Mouse (Mus musculus) midbrain, embryonic 13.5 days (tissue): ENCODE results near the gene Opn1sw. TPM values are rescaled to one million over a fixed set of nuclear protein-coding genes. Genes with fewer than 3 reads are reported as not detected.
A peak's percentile ranks its signal among the peaks of the same experiment; 100 is the strongest.

Experiments
- ATAC-seq: fragments of 200-750 bp; cut with Nextera tagmentation; 2 replicates; pipeline ENCODE4 v1.8.0; 2017; ENCODE audit warnings: mild to moderate bottlenecking, moderate TSS enrichment, moderate library complexity
- H3K27ac ChIP-seq: fragments of 300-500 bp; sonication (generic); 2 replicates; pipeline ENCODE4 v1.5.1; 2015; ENCODE audit warnings: inconsistent platforms, mild to moderate bottlenecking, moderate library complexity
- H3K27me3 ChIP-seq: fragments of 300-500 bp; sonication (generic); 2 replicates; pipeline ENCODE4 v1.6.1; 2015; ENCODE audit warnings: mild to moderate bottlenecking, inconsistent platforms
- H3K36me3 ChIP-seq: fragments of 300-500 bp; sonication (generic); 2 replicates; pipeline ENCODE4 v1.6.1; 2015; ENCODE audit warnings: mild to moderate bottlenecking, inconsistent platforms
- H3K4me1 ChIP-seq: fragments of 300-500 bp; sonication (generic); replicated peaks from 2 replicates; pipeline ENCODE4 v1.6.1; 2015; ENCODE audit warnings: inconsistent platforms
- H3K4me2 ChIP-seq: fragments of 300-500 bp; sonication (generic); replicated peaks from 2 replicates; pipeline ENCODE4 v1.6.1; 2015; ENCODE audit warnings: moderate library complexity, mild to moderate bottlenecking, inconsistent platforms
- H3K4me3 ChIP-seq: fragments of 300-500 bp; sonication (generic); replicated peaks from 2 replicates; pipeline ENCODE4 v1.5.1; 2015; ENCODE audit warnings: mild to moderate bottlenecking, inconsistent platforms
- H3K9ac ChIP-seq: fragments of 300-500 bp; sonication (generic); replicated peaks from 2 replicates; pipeline ENCODE4 v1.6.1; 2015; ENCODE audit warnings: mild to moderate bottlenecking, inconsistent platforms
- H3K9me3 ChIP-seq: fragments of 300-500 bp; sonication (generic); 2 replicates; pipeline ENCODE4 v1.6.1; 2016; ENCODE audit warnings: mild to moderate bottlenecking, inconsistent platforms
- WGBS: fragments of 180-500 bp; shearing (Covaris S2); methylation state at CpG from one replicate; pipeline ENCODE4 v1.1.7; 2015; 5-methylcytosine and 5-hydroxymethylcytosine counted together
- polyA plus RNA-seq: library from polyadenylated mRNA; unstranded; fragments of >200 nt; fragmentation: Nextera tagmentation; extraction: Ambion mirVana; gene quantifications from 2 replicates; pipeline ENCODE4 v1.2.1, GENCODE M21; 2015

Gene Opn1sw
- polyA plus RNA-seq: 0.30 and 0.41 TPM in 2 replicates

DNA sequence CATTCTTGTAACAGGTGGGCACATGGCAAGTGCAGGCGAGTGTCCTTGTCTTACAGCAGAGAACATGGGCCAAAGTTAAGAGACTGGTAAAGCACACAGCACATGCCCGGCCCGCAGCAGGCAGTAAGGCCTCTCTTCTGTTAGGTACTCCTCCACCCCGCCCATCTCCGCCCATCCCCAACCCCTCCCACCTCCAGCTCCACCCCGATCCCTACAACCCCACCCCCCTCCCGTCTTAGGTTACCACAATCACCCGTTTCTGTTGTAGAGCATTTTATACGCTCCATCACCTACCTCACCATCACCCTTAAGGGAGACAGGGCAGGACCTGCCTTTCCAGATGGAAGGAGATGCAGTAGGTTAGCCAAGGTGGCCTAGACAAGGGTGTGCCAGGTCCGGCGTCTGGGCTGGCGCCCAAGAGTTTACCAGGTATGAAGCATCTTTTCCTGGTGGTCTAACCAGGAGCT lies at the start of gene Opn1sw:
Opn1sw (minus strand) TSS at position 417 of the 467 bp plus-strand sequence.
- Histone ChIP-seq H3K4me1 (peaks cover 5% of the 10 kb centered on the region; the same call in 1 of the 2 replicates), H3K9ac (no peak within 1 kb of the TSS), H3K36me3 (no peaks in the 10 kb centered on the region), H3K9me3 (no peaks in the 10 kb centered on the region), H3K4me2 (peak within 1 kb of the TSS; percentile 11; the same call in 1 of the 2 replicates), H3K27me3 (peaks cover 17% of the 10 kb centered on the region), H3K4me3 (no peak within 1 kb of the TSS), H3K27ac (no peak within 1 kb of the TSS)
- 5% methylated on average over 12 of the region's 12 CpGs for WGBS
- no peak for ATAC-seq

GRCm38 (mm10) chr6:29436461-29436934 lies 48.2 kb upstream of the Opn1sw start:
- H3K9ac ChIP-seq: peak overlapping the region; percentile 56
- peaks cover 47% of the 10 kb centered on the region for H3K4me1 ChIP-seq
- H3K27ac ChIP-seq: peak overlapping the region; percentile 76
- H3K36me3 ChIP-seq: no peaks in the 10 kb centered on the region
- no peaks in the 10 kb centered on the region for H3K9me3 ChIP-seq
- peaks cover 41% of the 10 kb centered on the region for H3K27me3 ChIP-seq
- no peak overlapping the region for H3K4me3 ChIP-seq
- peak; percentile 56 for ATAC-seq
- H3K4me2 ChIP-seq: peak overlapping the region; percentile 76
- 2% methylated on average over 11 of the region's 11 CpGs for WGBS

GRCm38 (mm10) chr6:29435940-29436451 lies 47.7 kb upstream of the Opn1sw start:
- H3K4me2 ChIP-seq: peak overlapping the region; percentile 76
- peak overlapping the region; percentile 76 for H3K27ac ChIP-seq
- no peaks in the 10 kb centered on the region for H3K36me3 ChIP-seq
- no peaks in the 10 kb centered on the region for H3K9me3 ChIP-seq
- no peak overlapping the region for H3K4me3 ChIP-seq
- 10% methylated on average over 6 of the region's 6 CpGs for WGBS
- peak; percentile 47 for ATAC-seq
- peaks cover 45% of the 10 kb centered on the region for H3K27me3 ChIP-seq
- H3K9ac ChIP-seq: 0 out of 2 replicates have a peak overlapping the region, but pooled peaks have one; percentile 23
- H3K4me1 ChIP-seq: peaks cover 48% of the 10 kb centered on the region

- no peaks in the 10 kb centered on the region for H3K36me3 ChIP-seq
- H3K9me3 ChIP-seq: no peaks in the 10 kb centered on the region
- WGBS: 4% methylated on average over 12 of the region's 13 CpGs
- peaks cover 48% of the 10 kb centered on the region for H3K4me1 ChIP-seq
- ATAC-seq: peak; percentile 59
- 0 out of 2 replicates have a peak overlapping the region, but pooled peaks have one; percentile 4 for H3K4me3 ChIP-seq
- H3K27ac ChIP-seq: peak overlapping the region; percentile 76
- peak overlapping the region; percentile 76 for H3K4me2 ChIP-seq
- peak overlapping the region; percentile 42; the same call in 1 of the 2 replicates for H3K9ac ChIP-seq
- peaks cover 53% of the 10 kb centered on the region for H3K27me3 ChIP-seq
Measured at GRCm38 (mm10) chr6:29434911-29435691, 46.8 kb upstream of the Opn1sw start.

DNA sequence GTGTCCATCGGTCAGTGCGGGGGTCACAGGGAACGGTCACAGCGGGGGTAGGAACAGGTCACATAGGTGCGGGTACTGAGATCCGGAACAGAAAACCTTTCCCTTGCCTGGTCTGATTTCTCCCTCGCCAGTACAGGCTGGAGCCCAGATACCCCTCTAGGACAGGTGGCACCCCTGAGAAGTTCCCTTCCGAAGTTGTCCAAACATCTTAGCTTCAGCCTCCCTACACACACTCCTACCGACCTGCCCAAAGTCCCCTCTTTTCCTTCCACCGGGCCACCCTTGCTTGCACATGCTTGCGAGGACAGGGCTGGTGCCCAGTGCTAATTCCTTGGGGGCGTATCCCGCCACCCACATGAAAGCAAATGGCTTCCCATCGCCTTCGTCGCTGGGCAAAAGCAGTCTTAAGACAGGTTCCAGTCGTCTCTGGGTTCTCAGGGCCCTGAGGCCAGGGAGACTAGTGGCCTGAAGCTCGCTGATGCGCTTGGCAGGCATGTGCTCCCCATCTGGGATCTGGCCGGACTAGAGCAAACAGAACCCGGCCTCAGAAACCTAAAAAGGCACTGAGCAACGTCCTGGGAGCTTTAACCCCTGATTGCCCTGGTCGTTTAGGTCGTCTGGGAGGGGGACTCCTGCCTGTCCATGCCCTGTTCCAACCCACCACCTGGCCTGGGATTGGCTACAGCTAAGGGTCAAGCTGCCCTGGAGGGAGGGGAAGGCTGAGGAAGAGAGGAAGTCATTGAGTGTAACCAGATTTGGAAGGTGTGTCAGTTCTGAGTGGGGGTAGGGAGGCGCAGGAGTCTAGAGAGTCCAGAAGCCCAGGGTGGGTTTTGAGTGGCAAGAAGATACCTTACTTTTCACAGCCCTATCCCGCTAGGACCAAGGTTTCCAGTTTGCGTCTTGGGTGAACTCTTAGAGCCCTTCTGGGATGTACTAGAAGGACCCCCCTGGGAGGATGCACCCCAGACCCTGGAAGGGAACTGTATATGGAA lies 45.8 kb upstream of the Opn1sw start:
- peak overlapping the region; percentile 57; the same call in 1 of the 2 replicates for H3K9ac ChIP-seq
- peak overlapping the region; percentile 42 for H3K4me3 ChIP-seq
- H3K27me3 ChIP-seq: peaks cover 53% of the 10 kb centered on the region
- peaks cover 48% of the 10 kb centered on the region for H3K4me1 ChIP-seq
- no peaks in the 10 kb centered on the region for H3K9me3 ChIP-seq
- H3K4me2 ChIP-seq: peak overlapping the region; percentile 76
- WGBS: 5% methylated on average over 27 of the region's 27 CpGs
- ATAC-seq: no peak
- H3K36me3 ChIP-seq: no peaks in the 10 kb centered on the region
- H3K27ac ChIP-seq: no peak overlapping the region

- under 1% methylated on average over 56 of the region's 77 CpGs for WGBS
- Histone ChIP-seq H3K4me2 (peak within 1 kb of the TSS; percentile 76), H3K9ac (peak within 1 kb of the TSS; percentile 57), H3K27ac (no peak within 1 kb of the TSS), H3K9me3 (no peaks in the 10 kb centered on the region), H3K36me3 (no peaks in the 10 kb centered on the region), H3K4me1 (peaks cover 48% of the 10 kb centered on the region), H3K4me3 (peak within 1 kb of the TSS; percentile 42), H3K27me3 (peaks cover 53% of the 10 kb centered on the region)
- ATAC-seq: no peak
Measured at GRCm38 (mm10) chr6:29433038-29433803, 45.0 kb upstream of the Opn1sw start, which contains the start of gene Flnc. Flnc (plus strand) TSS chr6:29433256.

DNA sequence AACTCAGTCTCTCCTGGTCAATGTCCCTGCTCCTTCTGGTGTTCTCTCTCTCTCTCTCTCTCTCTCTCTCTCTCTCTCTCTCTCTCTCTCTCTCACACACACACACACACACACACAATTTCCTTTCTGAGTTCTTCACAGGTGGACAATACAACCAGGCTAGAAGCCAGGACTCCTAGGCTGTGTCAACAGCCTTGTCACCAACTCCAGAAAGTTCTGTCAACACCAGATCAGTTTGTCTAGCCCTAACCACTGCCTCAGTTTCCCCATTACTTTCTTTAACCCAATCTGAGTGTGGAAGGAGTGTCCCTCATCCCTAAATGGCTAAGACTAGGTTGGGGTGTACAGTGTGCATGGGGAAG lies 44.4 kb upstream of the Opn1sw start:
- Histone ChIP-seq H3K4me1 (peaks cover 48% of the 10 kb centered on the region), H3K9me3 (no peaks in the 10 kb centered on the region), H3K27me3 (peaks cover 53% of the 10 kb centered on the region), H3K36me3 (no peaks in the 10 kb centered on the region), H3K27ac (no peak overlapping the region), H3K4me2 (peak overlapping the region; percentile 76), H3K9ac (peak overlapping the region; percentile 57), H3K4me3 (peak overlapping the region; percentile 42)
- no peak for ATAC-seq

DNA sequence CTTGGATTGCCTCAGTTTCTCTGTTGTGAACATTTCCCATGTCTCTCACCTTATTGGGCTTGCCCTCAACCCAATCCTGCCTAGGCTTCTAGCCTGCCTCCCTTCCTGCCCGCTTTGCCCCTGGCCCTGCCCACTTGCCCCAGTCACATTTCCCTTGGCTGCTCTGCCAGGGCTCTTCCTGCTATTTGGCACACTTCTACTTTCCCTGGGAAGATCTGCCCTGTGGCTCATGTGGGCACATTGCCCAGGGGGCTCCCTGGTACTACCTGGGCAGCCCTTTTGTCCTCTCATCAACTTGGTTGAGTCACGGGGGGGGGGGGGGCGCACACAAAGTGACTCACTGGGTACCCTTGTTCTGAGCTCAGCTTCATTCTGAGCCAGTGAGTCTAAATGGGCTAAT lies 43.9 kb upstream of the Opn1sw start:
- no peaks in the 10 kb centered on the region for H3K36me3 ChIP-seq
- H3K4me3 ChIP-seq: no peak overlapping the region
- no peak overlapping the region for H3K27ac ChIP-seq
- 29% methylated on average over 3 of the region's 3 CpGs for WGBS
- H3K9ac ChIP-seq: no peak overlapping the region
- peaks cover 53% of the 10 kb centered on the region for H3K27me3 ChIP-seq
- H3K4me2 ChIP-seq: no peak overlapping the region
- no peaks in the 10 kb centered on the region for H3K9me3 ChIP-seq
- H3K4me1 ChIP-seq: peaks cover 48% of the 10 kb centered on the region
- ATAC-seq: no peak

DNA sequence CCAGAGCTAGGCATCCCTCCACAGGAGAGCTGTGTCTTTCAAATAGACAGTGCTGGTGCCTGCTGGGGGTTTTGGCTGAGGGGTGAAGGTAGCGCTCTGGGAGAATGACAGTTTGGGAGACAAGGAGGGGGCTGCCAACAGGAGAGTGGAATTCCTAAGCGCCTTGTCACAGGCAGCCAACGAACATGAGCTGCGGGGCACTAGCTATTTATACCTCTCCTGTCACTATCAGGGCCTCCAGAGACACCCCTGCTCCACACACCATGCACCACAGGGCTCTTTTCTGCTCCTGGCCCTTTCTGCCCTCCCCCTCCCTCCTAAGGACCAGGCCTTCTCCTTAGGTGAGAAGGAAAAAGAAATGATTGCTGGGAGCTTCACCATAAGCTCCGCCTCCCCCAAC lies 43.2 kb upstream of the Opn1sw start:
- ATAC-seq: no peak
- 25% methylated on average over 5 of the region's 5 CpGs for WGBS
- peaks cover 45% of the 10 kb centered on the region for H3K4me1 ChIP-seq
- no peak overlapping the region for H3K4me2 ChIP-seq
- no peaks in the 10 kb centered on the region for H3K36me3 ChIP-seq
- no peak overlapping the region for H3K4me3 ChIP-seq
- peaks cover 53% of the 10 kb centered on the region for H3K27me3 ChIP-seq
- H3K9me3 ChIP-seq: no peaks in the 10 kb centered on the region
- H3K27ac ChIP-seq: no peak overlapping the region
- H3K9ac ChIP-seq: no peak overlapping the region

GRCm38 (mm10) chr6:29430681-29431420 lies 42.6 kb upstream of the Opn1sw start:
- ATAC-seq: no peak
- no peak overlapping the region for H3K27ac ChIP-seq
- 55% methylated on average over 15 of the region's 15 CpGs for WGBS
- H3K4me1 ChIP-seq: peaks cover 39% of the 10 kb centered on the region
- H3K36me3 ChIP-seq: no peaks in the 10 kb centered on the region
- no peak overlapping the region for H3K4me2 ChIP-seq
- H3K9me3 ChIP-seq: no peaks in the 10 kb centered on the region
- H3K27me3 ChIP-seq: peaks cover 53% of the 10 kb centered on the region
- no peak overlapping the region for H3K4me3 ChIP-seq
- H3K9ac ChIP-seq: no peak overlapping the region
